Mouse (Mus musculus) gastrocnemius, adult 8-10 months (tissue): ENCODE results near the gene Krtap5-3. TPM values are rescaled to one million over a fixed set of nuclear protein-coding genes. Genes with fewer than 3 reads are reported as not detected.
"Not testable (repeated sequence)": the region's sequence is repeated elsewhere in the genome, so short reads cannot be mapped to it uniquely, and the experiment has no call there.

ENCODE experiments used
- DNase-seq, 2 experiments: peaks; one replicate each; pipeline ENCODE4 v3.0.0; 2022; ENCODE audit warnings: low spot score in 2 of 2
- total RNA-seq, 4 experiments: library from RNA; stranded (reverse); gene quantifications; 2 replicates each; pipeline ENCODE4 v1.2.4; 2022

The Krtap5-3 gene
- total RNA-seq: not detected

DNA sequence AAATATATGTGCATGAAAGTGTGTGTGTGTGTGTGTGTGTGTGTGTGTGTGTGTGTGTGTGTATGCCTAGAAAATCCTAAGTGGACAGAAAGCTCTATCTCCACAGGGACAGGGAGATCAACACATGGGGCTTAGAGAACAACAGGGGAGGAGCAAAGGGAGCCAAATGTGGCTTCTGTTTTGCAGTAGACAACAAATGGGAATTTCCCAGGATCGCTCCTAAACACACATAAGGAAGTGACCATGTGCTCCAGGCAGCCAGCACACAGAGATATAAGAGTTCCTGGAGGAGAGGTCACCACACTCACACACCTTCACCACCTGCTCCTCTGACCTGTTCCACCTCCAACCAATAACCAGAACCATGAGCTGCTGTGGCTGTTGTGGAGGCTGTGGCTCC lies at the start of gene Krtap5-3:
Gene Krtap5-3, plus strand, starts transcription at position 301 of the 400 bp plus-strand sequence.
- no peak for DNase-seq

DNA sequence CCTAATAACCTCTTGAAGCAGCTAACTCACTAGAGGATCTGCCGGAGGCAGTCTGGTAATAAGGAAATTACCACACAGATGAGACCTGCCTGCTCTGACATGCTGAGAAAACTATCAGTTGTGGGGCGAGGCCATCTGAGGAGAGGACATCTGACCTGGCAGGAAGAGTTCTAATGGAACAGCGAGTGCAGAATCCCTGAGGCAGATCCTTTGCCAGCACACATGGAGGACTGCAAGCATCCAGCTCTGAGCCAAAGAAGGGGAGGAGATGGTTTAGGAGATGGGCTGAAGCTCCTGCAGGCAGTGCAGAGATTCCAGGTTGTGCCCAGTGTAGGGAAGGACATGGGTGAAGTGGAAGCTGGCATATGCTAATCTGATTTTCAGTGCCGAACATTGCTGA lies 49.0 kb upstream of the Krtap5-3 start:
- no peak for DNase-seq

DNA sequence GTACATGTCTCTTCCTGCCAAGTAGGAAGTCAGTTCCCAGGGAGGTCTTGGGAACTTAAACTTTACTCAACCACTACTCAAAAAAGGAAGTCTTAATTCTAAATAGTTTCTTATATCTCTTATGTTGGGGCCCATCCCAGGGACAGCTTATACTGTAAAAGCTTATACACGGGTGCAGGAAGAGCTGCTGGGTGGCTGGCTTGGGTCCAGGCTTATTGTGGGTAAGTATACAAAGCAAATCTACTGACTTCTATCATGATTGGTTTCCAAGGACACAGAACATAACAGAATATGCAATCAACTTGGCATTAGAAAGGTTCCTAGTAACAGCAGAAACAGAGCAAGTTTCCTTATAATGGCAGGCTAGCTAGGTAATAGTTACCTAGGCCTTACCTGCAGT lies 45.9 kb upstream of the Krtap5-3 start:
- no peak for DNase-seq

DNA sequence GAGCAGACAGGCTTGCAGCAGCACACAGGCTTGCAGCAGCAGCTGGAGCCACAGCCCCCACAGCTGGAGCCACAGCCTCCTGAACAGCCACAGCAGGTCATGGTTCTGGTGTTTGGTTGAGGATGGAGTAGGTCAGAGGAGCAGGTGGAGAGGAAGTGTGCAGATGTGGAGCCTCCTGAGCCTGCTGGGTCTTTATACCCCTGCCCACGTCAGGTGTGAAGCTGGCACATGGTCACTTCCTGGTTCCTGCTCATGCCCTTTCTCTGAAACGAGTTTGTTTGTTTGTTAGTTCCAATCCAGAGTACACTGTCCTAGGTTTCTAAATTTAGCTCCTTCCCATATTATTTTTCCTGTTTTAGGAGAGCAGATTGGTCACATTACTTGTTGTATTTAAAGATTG lies 44.2 kb upstream of the Krtap5-3 start, which contains the start of gene Gm29735:
Gene Gm29735, minus strand, starts transcription at position 101 of the 400 bp plus-strand sequence.
- not testable (repeated sequence) for DNase-seq

DNA sequence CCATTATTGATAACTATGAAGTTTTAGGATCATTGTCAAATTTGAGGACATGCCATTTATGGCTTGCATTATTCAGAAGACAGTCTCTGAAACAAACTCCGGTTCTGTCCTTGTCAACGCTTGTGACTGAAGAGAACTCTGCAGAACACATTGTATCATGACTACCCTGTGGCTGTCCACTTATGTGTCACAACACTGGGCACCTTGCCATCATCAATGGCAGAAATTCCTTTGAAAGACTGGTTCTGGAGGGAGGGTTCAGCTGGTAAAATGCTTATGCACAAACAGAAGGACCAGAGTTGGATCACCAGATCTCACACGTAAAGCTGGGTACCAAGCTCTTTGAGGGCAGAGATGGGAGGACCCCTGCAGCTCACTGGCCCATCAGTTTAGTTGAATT lies 41.8 kb upstream of the Krtap5-3 start:
- no peak for DNase-seq

DNA sequence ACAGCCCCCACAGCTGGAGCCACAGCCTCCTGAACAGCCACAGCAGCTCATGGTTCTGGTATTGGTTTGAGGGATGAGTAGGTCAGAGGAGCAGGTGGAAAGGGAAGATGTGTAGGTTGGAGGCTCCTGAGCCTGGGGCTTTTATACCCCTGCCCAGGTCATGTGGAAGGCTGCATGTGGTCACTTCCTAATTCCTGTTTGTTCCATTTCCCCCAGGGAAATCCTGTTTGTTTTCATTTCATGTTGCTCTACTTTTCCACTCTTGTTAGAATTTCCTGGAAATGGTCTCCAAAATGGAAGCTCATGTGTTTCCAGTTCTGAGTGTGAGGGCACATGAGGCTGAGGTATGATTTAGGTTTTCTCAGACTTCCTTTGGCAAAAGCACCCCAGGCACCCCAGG lies 35.5 kb upstream of the Krtap5-3 start, which contains the start of gene Gm4553:
Gene Gm4553, minus strand, starts transcription at position 101 of the 400 bp plus-strand sequence.
- not testable (repeated sequence) for DNase-seq

DNA sequence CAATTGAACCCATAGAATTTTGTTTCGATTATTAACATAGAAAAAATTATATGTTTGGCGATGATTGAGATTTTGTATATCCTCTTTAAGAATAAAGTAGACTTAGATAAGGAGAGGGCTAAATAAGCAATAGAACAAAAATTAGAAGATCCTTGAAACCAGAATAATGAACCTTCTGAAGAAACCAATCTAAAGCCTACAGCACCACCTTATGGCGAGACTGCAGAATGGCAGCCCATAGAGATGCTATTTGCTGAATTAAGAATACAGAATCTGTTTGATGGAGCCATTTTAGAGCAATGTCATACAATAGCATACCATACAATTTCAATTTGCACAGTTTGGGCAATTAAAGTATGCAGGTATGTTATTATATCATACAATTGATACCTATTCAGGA lies 31.3 kb upstream of the Krtap5-3 start:
- no peak for DNase-seq

DNA sequence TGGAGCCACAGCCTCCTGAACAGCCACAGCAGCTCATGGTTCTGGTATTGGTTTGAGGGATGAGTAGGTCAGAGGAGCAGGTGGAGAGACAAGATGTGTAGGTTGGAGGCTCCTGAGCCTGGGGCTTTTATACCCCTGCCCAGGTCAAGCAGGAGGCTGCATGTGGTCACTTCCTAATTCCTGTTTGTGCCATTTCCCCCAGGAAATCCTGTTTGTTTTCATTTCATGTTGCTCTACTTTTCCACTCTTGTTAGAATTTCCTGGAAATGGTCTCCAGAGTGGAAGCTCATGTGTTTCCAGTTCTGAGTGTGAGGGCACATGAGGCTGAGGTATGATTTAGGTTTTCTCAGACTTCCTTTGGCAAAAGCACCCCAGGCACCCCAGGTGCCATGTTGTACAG lies 25.3 kb upstream of the Krtap5-3 start, which contains the start of gene Krtap5-2:
Gene Krtap5-2, minus strand, starts transcription at position 101 of the 400 bp plus-strand sequence.
- not testable (repeated sequence) for DNase-seq

DNA sequence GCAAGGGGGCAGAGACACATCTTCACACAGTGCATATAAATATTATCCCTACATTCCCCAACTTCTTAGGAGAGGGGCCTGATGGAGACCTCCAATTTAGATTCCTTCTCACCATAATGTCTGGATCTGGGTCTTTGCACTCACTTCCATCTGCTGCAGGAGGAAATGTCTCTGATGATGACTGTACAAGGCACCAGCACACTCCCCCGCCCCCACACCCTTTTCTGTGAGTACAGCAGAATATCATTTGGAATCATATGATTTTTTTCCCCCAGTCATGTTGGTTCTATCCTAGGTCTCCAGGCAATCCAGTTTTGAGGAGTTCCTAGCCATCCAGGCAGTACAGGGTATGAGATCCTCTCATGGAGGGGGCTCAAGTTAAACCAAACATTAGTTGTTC lies 22.5 kb upstream of the Krtap5-3 start:
- DNase-seq: no peak

DNA sequence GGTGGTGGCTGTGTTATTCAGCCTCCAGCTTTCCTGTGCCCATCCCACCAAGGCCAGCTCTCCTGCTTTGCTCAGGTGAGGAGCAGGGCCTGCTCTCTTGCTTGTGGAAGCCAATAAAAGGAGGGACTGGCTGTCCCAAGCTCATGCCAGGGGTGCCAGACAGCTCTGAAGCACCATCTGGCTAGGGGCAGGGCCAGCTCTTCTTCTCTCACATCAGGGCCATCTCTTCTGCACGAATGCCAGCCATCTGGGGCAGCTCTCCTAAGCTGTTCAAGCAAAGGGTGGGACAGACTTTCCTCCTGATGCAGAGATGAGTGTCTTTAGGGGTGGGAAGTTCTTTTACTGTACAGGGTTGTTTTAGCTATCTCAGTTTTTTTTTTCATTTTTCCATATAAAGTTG lies 20.1 kb upstream of the Krtap5-3 start:
- DNase-seq: no peak

DNA sequence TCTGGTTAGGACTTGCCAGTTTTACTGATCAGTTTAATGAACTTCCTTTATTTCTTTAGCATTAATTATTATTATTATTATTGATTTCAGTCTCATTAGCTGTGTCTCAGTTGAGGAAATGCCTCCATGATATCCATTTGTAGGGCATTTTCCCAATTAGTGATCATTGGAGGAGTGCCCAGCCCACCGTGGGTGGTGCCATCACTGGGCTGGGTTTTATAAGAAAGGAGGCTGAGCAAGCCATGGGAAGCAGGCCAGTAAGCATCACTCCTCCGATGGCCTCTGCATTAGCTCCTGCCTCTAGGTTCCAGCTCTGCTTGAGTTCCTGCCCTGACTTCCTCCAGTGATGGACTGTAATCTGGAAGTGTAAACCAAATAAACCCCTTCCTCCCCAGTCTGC lies 13.0 kb upstream of the Krtap5-3 start:
- DNase-seq: no peak

DNA sequence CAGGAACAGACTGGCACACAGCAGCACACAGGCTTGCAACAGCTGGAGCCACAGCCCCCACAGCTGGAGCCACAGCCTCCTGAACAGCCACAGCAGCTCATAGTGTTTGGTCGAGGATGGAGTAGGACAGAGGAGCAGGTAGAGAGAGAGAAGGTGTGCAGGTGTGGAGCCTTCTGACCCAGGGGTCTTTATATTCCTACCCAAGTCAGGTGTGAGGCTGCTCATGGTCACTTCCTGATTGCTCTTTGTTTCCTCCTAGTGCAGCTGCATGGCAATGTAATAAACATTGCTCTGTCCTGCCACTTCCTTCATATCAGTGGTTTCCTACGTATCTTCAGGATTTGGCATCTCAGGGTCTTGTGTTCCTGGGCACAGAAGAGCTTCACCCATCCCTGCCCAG lies 10.9 kb upstream of the Krtap5-3 start, which contains the start of gene Gm10153:
Gene Gm10153, minus strand, starts transcription at position 101 of the 400 bp plus-strand sequence.
- DNase-seq: no peak

DNA sequence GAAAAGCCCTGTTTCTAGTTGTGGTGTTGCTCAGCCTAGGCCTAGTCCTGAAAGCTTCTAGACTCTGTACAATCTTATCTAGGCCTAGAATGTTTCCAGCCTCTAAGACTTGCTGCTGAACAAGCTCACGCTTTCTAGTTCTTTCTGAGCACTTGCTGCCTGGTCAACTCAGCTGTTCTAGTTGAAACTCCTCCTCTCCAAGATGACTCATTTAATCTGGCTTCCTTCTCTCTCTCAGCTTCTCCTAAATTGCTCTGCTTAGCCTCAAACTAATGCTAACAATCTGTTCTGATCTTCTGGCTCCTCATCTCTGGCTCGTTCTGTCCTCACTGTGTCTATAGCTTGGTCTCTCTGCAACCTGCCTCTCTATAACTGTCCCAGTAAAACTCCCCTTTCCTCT lies 2.4 kb upstream of the Krtap5-3 start:
- DNase-seq: no peak

DNA sequence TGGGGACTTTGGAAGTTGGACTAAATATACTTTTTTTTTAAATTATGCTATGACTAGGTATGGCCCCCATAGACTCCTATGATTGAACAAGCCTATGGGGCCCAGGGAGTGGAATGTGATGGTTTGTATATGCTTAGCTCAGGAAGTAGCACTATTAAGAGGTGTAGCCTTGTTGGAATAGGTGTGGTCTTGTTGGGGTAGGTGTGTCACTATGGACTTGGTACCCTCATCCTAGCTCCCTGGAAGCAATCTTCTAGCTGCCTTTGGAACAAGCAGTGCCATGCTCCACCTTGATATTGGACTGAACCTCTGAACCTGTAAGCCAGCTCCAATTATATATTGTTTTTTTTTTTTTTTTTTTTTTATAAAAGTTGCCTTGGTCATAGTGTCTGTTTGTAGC lies 4.3 kb downstream of the Krtap5-3 start:
- DNase-seq: no peak

DNA sequence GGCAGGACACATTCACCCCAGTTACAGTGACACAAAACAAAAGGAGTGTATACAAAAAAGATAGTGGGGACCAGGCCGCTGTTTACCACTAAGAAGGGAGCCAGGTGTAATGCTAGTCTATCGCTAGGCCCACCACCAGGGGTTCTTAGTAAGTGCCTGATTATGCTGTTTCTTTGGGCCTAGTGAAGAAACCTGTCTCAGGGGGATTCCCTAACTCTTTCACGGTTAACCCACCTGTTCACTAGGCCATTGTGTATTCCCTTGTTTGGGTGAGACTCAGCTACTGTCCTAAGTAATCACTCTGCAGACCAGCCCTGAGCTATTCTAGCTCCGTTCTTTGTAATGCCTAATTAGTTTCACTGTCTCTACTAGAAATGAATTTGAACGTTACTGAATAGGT lies 5.7 kb downstream of the Krtap5-3 start:
- DNase-seq: not testable (repeated sequence)

DNA sequence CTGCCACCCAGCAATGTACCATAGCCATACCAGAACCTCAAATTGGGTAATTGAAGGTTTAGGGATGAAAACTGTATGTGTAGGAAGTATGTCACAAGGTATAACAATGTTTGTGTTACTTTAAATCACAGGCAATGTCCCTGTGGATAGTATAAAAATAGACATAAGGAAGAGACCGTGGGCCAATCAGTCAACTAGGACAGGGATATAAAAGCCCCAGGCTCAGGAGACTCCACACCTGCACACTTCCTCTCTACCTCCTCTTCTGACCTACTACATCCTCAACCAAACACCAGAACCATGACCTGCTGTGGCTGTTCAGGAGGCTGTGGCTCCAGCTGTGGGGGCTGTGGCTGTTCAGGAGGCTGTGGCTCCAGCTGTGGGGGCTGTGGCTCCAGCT lies 10.4 kb downstream of the Krtap5-3 start, which contains the start of gene Gm7579:
Gene Gm7579, plus strand, starts transcription at position 301 of the 400 bp plus-strand sequence.
- no peak for DNase-seq

DNA sequence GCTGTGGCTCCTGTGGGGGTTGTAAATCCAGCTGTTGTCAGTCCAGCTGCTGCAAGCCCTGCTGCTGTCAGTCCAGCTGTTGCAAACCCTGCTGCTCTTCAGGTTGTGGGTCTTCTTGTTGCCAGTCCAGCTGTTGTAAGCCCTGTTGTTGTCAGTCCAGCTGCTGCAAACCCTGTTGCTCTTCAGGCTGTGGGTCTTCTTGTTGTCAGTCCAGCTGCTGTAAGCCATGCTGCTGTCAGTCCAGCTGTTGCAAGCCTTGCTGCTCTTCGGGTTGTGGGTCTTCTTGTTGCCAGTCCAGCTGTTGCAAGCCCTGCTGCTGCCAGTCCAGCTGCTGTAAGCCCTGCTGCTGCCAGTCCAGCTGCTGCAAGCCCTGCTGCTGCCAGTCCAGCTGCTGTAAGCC lies 11.0 kb downstream of the Krtap5-3 start:
- not testable (repeated sequence) for DNase-seq

DNA sequence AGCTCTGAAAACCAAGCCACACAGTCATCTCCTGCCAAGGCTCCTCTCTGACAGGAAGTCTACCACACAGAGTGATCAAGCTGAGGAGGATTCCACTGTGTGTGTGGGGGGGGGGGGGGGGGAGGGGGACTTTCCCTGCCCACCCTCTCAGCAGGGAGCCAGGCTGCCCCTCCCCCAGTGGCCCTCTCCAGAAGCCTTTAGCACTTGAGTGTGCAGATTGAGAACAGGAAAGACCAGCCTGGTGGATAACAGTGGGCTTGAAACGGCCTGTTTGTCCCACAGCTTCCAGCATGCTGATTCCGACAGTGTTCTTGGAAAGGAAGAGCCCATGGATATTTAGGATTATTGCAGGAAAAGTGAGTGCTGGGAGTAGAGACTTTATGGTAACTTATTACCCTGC lies 23.4 kb downstream of the Krtap5-3 start:
- no peak for DNase-seq

DNA sequence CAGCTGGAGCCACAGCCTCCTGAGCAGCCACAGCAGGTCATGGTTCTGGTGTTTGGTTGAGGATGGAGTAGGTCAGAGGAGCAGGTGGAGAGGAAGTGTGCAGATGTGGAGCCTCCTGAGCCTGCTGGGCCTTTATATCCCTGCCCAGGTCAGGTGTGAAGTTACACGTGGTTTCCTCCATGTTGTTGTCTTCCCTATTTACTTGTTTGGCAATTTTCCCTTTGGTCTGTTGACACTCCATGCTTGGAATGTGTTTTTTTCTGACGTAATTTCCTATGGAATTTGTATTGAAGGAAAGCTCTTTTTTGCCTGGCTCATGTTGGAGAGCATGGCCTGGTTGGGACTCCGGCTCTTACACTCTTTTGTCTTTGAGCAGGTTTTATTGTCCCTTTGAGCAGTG lies 28.7 kb downstream of the Krtap5-3 start, which contains the start of gene Krtap5-5:
Gene Krtap5-5, minus strand, starts transcription at position 101 of the 400 bp plus-strand sequence.
- not testable (repeated sequence) for DNase-seq

DNA sequence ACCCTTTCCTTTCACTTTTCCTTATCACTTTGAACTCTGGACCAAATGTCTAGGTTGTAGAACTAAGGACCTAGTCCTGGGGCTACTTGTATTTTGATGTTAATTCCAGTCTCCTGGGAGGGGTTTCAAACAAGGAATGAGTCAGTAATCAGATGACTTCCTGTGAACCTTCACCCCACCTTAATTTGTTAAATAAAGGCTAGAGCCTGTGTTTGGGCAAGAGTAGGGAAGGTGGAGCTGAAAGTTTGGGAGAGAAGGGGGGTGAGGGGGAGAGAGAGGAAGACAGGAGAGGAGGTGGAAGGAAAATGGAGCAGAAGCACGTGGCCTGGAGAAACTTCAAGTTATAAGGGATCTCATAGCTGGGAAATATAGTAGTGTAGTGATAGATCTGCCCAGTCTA lies 30.4 kb downstream of the Krtap5-3 start:
- no peak for DNase-seq

DNA sequence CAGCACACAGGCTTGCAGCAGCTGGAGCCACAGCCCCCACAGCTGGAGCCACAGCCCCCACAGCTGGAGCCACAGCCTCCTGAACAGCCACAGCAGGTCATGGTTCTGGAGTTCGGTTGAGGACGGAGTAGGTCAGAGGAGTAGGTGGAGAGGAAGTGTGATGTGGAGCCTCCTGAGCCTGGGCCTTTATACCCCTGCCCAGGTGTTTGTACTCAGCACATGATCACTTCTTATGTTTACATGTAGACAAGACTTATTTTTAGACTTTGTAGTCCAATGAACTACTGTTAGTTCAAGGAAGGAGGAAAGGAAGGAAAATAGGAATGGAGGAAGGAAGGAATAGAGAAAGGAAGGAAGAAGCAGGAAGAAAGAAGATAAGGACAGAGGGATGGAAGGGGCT lies 39.8 kb downstream of the Krtap5-3 start, which contains the start of gene Gm40460:
Gene Gm40460, minus strand, starts transcription at position 101 of the 400 bp plus-strand sequence.
- no peak for DNase-seq

DNA sequence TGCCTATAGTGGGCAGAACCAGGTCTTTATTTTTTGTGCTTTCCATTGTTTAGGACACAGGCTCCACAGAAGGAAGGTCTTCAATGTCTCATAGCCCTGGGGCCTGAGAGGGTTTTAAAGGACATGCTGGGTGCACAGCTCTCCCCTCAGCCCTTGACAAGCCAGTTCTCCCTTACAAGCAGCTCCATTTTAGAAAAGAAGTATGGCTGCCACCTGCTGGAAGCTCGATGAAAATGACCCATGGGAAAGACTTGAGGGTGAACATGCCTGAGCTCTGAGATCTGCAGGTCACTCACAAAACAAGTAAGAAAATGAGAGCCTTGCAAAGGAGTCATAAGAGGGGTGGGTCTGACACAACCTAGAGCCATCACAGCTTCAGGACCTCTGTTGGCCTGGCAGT lies 48.7 kb downstream of the Krtap5-3 start:
- DNase-seq: no peak
